Mouse (Mus musculus) CD4-positive, CD25-positive, alpha-beta regulatory T cell, adult 4 months (primary cell): Measurements from ENCODE around the gene Rcan2. TPM values are rescaled to one million over a fixed set of nuclear protein-coding genes. Genes with fewer than 3 reads are reported as not detected.

Source experiments
- ATAC-seq: one replicate; pipeline ENCODE4 v1.8.0; 2017
- polyA plus RNA-seq, 2 experiments: library from polyadenylated mRNA; unstranded; fragments of 100-300 nt; shearing (Covaris generic); gene quantifications; one replicate each; pipeline ENCODE4 v1.2.1; 2017

The Rcan2 gene
- polyA plus RNA-seq, 2 experiments from 2014 or later: not detected

DNA sequence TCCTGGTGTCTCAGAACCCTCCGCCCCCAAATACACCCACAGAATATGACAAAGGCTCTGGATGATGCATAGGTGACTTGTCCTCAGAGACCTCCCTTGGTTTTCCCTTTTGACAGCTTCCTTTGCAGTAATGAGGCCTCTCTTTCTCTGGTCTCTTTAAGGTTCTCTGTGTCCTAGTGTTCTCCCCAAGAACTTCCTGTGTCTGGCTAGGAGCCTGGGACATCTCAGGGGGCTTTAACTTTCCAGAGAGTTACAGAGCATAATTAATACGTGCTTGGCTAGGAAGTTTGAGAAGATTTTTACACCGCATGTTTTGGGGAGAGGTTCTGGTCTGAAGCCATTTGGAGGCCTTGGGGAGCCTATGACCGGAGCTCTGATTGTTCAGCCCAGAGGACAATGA lies 128.7 kb downstream of the Rcan2 start:
- ATAC-seq: no peak

GRCm38 (mm10) chr17:43931731-43932130 lies 130.6 kb downstream of the Rcan2 start:
- ATAC-seq: no peak

- ATAC-seq: no peak
These were observed 132.9 kb downstream of the Rcan2 start for GRCm38 (mm10) chr17:43934056-43934455.

DNA sequence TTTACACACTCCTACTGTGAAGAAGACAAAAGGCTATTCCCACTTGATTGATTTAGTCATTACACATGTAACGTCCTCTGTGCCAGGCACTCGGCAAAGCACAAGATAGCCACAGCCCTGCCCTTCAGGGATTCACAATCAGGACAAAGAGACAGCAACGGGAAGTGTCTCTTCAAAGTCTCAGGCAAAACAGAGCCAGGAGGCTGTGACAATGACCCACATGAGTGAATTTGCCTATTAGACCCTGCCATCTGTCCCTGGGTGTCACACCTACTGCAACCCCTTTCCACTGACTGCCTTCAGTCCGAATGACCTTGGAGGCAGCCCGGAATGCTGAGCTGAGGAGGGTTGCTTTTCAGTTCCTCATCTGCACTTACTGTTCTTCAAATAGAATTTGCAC lies 151.1 kb downstream of the Rcan2 start:
- no peak for ATAC-seq

DNA sequence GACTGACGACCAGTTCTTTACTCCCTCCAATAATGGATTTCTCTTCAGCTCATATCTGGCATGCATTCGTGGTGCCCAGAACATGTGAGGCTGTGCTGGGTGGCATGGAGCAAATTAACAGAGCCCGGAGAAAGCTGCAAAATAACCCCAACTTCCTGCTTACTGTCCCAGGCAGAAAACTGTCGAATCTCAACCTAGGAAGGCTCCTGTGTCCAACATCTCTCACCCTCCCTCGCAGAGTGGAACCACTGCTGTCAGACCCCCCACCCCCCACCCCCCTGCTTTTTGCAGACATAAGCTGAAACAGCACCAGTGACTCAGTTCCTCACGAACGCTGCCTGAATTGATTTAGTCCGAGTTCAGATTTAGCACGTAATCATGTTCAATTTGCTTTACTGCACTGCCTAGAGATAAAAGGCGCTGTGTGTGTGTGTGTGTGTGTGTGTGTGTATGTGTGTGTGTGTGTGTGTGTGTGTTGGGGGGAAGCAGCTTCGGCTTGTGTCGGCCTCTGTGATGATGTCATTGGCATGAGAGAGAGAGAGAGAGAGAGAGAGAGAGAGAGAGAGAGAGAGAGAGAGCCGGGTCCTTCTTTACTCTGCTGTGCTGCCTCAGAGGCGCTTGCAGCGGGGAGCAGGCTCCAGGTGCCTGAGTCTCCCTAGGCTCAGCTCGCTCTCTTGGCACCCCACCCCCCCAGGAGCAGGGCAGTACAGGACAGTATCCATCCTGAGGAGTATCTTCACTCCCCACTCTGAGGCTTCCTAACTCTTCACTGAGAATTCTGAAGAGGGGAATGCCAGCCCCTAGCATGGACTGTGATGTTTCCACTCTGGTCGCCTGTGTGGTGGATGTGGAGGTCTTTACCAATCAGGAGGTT lies 151.7 kb downstream of the Rcan2 start:
- no peak for ATAC-seq

DNA sequence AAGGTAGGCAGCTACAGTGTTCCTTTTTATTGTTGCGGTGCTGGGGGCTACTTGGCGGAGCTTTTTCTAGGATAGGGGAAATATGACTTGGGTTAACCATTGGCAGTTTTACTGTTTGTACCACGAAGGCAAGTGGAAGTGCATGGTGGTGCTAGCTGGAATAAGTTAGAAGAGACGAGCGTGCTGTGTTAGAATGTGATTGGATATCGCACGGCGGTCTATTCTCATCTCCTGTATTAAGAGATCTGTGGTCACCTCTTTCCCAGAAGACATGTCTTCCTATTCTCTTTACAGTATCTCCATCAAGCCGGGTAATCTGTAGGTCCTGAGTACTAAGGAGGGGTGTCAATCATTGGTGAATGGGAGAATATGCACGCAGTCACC lies 152.4 kb downstream of the Rcan2 start:
- no peak for ATAC-seq

DNA sequence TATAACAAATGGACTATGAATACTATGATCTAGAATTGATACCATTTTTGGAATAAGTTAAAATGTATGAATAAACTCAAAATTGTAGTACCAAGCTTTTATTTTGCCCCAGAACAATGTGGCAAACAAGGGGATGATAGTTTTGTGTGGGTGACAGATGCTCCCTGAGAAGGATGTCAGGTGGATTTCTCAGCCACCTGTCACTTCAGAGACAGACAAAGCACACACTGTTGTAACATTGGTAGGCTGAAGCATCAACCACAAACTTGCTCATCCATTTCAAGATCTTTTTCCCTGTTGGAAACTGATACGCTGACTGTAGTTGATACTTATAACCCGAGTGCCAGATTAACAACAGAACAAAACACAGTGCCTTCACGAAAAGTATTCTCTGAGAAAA lies 158.6 kb downstream of the Rcan2 start:
- no peak for ATAC-seq

DNA sequence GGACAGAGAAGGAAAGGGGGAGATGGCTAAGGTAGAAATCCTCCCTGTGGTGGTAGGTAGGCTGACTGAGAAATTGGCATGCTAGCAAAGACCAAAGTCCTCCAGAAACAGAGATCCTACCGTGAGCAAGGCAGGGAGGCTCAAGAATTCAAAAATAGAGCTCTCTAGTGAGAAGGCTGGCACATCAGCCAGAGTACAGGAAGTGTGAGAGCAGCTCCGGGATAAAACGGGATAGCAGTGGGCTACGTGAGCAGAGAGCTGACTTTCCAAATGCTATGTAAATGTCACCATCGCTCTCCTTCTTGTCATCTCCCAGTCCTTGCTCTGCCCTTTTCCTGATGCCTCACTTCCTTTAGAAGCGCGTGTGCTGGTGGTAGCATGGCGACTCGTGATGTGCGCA lies 168.8 kb downstream of the Rcan2 start:
- ATAC-seq: no peak

DNA sequence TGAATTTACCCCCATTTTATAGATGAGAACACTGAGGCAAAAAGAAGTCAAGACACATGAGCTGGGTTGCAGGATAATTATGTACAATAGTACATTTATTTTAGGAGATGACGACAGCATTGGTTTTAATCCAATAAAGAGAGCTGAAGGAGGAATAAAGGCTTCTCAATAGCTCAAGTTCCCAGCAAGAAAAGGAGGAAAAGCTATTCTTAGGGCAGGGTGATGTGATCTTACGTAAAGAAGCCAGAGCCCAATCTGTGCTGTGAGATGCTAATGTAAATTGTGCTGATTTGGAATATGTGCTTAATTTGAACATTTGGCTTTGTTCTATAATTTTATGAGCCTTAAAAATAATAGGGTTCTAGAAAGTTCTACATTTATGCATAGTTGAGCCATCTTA lies 176.4 kb downstream of the Rcan2 start:
- no peak for ATAC-seq

- no peak for ATAC-seq
These were observed 178.8 kb downstream of the Rcan2 start for GRCm38 (mm10) chr17:43979925-43980324.

GRCm38 (mm10) chr17:43982505-43982904 lies 181.4 kb downstream of the Rcan2 start:
- no peak for ATAC-seq

DNA sequence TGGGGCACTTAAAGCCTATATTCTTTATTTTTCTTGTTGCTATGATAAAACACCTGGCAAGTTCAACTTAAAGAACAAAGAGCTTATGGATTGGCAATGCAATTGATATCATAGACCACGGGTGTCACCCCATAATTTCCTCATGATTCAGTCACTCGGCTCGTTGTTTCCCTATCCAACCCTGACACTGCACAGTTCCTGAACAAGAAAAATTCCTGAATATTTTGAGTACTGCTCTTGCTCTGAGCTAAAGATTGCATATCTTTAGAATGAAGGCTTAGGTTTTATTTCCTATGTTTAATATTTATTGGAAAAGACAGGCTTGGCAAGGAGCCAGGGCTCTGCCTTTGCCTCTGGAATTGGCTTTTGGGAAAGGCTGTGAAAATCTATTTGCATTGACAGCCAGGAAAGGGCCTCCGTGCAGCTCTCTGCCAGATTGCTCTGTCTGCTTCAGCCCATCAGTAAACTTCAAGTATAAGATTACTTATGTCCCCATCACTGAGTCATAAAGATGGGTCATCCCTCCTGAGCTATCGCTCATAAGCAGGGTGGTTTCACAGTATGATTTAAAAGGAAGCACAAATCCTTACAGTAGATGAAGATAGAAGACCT lies 188.3 kb downstream of the Rcan2 start:
- ATAC-seq: no peak

- no peak for ATAC-seq
These were observed 189.8 kb downstream of the Rcan2 start for GRCm38 (mm10) chr17:43990957-43991383.

DNA sequence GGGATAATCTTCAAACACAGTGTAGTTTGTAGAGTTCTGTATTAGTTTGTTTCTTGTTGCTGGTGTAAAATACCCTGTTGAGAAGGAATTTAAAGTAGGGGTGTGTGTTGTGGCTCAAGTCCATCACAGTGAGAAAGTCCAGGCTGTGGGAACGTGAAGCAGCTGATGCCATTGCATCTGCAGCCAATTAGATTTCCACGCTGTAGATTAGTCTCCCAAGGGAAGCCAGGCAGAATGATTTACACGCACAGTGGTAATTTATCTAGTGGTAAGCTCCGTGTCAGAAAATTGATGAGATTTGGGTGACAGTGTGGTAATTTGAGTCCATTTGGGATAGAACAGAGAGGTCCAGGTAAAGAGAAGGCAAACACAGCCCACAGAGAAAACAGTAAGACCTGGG lies 192.9 kb downstream of the Rcan2 start:
- no peak for ATAC-seq

DNA sequence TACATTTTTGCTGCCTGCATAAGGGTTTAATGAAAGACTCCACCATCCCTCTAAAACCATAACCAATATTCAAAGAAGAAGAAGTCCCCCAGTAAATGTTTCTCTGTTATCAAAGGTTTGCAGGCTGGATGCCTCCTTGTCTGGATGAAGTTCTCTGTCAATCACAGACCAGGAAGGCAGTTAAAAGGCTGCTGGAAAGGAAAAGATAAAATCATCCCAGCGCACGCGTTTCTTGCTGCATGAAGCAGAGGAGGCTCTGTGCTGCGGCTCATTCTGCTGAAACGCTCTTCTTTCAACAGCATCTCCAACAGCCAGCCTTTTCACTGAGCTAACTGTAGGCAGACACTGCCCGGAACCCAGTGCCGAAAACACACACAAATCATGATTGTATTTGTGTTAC lies 196.4 kb downstream of the Rcan2 start:
- no peak for ATAC-seq

- ATAC-seq: no peak
These were observed 196.9 kb downstream of the Rcan2 start for GRCm38 (mm10) chr17:43998095-43998494.

DNA sequence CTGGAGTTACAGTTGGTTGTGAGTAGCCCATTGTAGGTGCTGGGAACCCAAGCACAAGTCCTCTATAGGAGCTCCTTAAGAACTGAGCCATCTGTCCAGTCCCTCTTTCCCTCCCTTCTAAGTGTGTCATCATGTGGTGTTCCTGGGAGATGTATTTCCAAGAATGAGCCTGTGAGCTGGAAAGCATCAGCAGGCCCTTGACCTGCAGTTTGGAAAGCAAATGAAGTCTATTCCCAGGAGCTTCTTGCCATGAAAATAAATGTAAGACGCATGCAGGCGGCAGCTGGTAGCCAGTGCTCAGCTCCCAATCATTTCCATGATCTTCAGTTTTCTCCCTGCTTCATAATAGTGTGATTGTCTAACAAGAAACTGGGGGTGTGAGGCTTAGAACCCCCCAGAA lies 203.2 kb downstream of the Rcan2 start:
- ATAC-seq: no peak

DNA sequence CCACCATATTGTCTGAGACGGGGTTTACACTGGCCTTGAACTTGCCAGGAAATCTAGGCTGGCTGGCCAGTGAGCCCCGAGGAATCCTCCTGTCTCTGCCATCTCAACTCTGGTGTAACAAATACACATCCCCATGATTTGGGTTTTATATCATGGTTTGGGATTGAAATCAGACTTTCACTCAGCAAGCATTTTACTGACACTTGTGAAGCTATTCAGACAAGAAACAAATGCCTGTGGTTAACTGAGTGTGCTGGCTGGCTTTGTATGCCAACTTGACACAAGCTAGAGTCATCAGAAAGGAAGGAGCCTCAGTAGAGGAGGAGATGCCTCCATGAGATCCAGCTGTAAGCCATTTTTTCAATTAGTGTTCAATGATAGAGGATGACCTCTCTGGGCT lies 206.3 kb downstream of the Rcan2 start:
- ATAC-seq: no peak

GRCm38 (mm10) chr17:44011917-44012316 lies 210.8 kb downstream of the Rcan2 start:
- ATAC-seq: no peak

DNA sequence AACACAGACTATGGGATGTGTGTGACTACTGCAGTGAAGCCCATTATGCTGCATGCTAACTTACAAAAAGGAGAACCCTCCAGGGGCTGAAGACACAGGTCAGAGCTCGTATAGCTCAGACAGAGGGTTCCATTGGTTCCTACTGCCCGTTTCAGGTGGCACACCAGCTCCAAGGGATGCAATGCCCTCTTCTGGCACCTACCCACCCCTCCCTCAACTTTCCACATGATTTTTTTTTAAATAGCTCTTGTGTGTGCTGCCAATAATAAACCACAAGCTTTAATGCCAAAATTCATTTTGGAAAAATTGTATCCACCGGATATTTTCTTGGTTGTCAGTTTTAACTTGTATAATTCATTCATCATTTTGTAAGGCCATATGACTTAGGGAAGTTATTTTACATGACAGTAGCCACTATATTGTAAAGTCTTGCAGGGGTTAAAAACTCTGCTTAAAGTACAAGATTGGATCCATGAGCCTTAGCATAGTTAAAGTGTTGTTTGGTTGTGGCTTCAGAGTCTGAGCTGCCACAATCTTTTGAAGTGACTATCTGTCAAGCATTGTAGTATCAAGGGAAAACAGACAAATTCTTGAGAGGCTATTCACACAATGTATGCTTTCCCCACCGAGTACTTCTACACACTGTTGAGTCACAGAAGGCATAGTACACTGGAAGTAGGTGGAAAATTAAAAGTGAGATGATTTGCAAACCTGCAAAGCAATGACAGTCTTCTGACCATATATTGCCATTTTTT lies 212.8 kb downstream of the Rcan2 start:
- no peak for ATAC-seq

DNA sequence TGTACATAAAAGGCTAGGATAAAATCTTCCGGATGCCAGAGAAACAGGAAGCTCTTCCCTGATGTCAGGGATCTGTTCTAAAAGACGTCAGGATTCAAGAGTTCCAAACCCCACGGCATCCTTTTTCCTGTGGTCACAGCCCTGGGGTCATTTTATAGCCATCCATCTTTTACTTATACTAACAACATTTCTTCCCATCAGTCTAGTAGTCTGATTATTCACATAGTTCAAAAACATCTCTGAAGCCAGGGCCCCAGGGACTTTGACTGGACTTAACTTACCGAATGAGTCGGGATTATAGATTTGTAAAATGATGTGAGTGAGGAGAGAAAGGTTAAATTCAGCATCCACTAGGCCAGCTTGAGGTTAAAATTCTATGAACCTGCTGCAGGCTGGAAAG lies 215.2 kb downstream of the Rcan2 start:
- no peak for ATAC-seq

GRCm38 (mm10) chr17:44020707-44021220 lies 219.6 kb downstream of the Rcan2 start:
- no peak for ATAC-seq

GRCm38 (mm10) chr17:44023842-44024241 lies 222.7 kb downstream of the Rcan2 start:
- no peak for ATAC-seq
